Mouse (Mus musculus) kidney, postnatal 14 days (tissue): ENCODE data around the gene Dlg2.

Experiments
- DNase-seq: peaks from one replicate; pipeline ENCODE4 v3.0.0; 2022; ENCODE audit warnings: mixed read lengths

Gene Dlg2

GRCm38 (mm10) chr7:92492262-92492661, 2015.8 kb downstream of the Dlg2 start:
- DNase-seq = no peak

- DNase-seq = no peak
Measured at GRCm38 (mm10) chr7:92493521-92493920, 2017.0 kb downstream of the Dlg2 start.
